Mouse (Mus musculus) telencephalon, adult 2 months (tissue): ENCODE data around the gene Fbf1.
A peak's percentile ranks its signal among the peaks of the same experiment; 100 is the strongest.

Experiments used
- DNase-seq: peaks from one replicate; pipeline ENCODE4 v3.0.0-alpha.2; 2011; ENCODE audit warnings: low read depth, low spot score

Gene Fbf1

DNA sequence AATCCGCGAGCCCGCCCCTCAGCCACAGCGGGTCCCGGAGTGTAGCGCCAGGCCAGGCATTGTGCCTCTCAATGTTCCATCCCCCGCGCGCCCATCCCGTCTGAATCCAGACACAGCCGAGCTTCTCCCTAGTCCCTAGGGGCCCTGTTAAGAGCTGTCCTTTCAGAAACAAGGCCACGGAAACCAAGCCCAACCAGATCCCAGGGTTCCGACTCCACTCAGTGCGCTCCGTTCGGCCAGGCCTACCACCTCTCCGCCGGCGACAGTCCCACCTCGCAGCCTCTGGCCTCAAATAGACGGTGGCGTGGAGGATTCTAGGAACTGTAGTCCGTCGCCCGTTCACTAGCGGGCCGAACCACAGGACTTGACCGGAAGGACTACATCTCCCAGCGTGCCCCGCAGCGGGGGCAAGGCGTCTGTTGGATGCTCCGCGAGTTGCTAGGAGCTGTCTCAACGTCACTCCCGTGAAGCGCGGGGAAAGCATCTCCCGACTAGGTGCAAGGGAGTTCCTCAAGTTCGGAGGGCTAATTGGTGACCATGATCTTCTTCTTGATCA, at the start of gene Fbf1:
TSS of gene Fbf1 (minus strand) at position 283 of the 556 bp plus-strand sequence.
- peak; percentile 97 for DNase-seq

DNA sequence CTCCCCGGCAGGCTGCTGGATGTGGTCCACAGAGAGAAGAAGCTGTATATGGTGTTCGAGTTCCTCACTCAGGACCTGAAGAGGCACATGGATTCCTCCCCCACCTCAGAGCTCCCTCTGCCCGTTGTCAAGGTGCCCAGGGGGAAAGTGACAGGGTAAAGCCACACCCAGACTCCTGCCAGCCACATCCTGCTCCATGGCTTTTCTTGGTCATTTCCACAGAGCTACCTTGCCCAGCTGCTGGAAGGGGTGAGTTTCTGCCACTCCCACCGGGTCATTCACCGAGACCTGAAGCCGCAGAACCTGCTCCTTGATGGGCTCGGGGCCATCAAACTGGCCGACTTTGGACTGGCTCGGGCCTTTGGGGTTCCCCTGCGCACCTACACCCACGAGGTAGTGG, 48.6 kb upstream of the Fbf1 start:
- DNase-seq, result no peak

DNA sequence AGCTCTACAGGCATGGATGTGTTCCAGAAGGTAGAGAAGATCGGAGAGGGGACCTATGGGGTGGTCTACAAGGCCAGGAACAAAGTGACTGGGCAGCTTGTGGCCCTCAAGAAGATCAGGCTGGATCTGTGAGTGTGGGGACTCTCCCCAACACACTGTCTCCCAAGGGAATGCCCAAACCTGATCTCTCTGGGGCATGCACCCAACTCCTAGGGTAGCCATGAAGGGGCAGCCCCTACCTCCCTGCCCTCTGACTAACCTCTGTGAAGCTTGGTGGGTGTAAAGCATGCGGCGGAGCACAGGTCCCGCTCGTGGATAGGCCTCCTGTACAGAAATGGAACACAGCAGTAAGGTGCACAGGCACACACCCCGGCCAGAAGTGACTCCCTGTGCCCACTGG, 48.0 kb upstream of the Fbf1 start:
- DNase-seq, result no peak

- DNase-seq, result no peak
Measured at GRCm38 (mm10) chr11:116215181-116215580, 47.2 kb upstream of the Fbf1 start.

GRCm38 (mm10) chr11:116213877-116214510, 46.0 kb upstream of the Fbf1 start:
- no peak for DNase-seq

- no peak for DNase-seq
Measured at GRCm38 (mm10) chr11:116212847-116213246, 44.9 kb upstream of the Fbf1 start.

DNA sequence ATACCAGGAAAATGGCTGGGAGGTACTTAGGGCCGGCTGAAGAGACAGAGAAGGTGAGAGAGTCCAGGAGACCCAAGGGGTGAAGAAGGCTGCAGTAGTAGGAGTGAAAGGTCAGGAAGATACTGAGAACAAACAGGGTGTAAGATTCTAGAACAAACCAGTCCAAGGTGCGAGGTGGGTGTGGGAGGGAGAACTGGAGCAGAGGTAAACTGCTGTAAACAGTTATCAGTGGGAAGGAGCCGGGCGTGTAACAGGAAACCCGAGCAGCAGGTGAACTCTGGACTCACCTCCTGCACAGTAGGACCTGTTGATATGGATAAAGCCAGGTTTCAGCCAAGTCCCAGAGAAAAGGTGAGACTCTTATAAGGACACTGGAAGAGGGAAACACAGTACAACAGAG, 42.7 kb upstream of the Fbf1 start:
- DNase-seq, result no peak

DNA sequence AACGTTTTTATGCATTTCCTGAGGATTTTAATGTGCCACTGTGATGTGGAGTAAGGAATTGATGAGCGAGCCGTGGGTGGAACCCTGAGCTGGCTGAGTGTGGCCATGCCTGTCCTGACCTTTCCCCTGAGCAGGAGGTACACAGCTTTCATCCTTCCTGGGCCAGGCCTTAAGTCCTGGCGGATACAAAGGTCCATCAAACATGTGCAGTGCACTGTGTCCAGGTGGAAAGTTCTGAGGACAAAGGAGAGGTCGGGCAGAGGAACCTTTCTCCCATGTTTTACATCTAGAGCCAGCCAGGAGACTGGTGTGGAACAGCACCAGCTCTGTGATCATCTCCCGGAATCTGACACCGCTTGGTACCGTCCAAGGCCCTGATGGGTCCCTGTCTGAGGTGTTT, 41.3 kb upstream of the Fbf1 start:
- DNase-seq, result no peak

DNA sequence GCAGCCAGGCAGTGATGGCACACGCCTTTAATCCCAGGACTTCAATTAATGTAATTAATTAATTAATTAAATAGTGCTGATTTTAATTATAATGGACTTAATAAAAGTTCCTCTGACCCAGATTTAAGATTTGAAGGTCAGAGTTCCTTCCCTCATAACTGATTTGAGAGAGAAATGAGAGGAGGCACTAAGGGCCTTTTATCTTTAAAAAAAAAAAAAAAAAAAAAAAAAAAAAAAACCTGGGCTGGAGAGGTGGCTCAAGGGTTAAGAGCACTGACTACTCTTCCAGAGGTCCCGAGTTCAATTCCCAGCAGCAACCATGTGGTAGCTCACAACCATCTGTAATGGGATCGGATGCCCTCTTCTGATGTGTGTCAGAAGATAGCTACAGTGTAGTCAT, 40.7 kb upstream of the Fbf1 start:
- no peak for DNase-seq

GRCm38 (mm10) chr11:116206678-116207077, 38.7 kb upstream of the Fbf1 start:
- no peak for DNase-seq

DNA sequence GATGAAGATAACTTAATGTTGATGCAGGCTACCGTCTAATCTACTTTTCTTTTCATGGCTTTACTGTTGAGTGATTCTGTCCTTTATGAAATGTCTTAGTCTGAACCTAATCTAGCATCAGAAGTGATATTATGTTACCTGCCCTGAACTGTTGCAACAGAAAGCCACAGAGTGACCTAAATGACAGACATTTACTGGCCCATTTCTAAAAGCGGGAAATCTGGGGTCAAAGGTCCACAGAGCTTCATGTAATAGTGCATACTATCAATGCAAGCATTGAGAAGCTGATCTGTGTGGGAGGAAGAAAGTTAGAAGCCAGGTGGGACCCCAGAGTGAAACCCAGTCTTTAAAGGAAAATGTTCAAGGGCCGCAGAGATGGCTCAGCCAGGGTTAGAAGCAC, 35.2 kb upstream of the Fbf1 start:
- DNase-seq, result no peak

DNA sequence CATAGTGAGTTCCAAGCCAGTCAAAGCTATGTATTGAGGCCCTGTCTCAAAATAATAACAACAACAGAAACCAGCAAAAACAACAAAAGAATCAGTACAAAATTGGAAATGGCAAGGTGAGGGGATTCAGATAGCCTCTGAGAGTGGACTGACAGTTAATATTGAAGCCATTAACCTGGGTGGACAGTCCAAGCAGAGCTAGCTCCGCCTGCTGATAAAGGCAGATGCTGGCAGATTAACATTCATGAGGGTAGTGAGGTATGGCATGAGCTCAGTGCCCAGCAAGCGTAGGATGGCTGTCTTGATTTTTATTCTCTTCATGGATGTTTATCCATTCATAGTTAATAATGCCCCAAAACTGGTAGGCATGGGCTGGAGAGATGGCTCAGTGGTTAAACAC, 33.2 kb upstream of the Fbf1 start:
- no peak for DNase-seq

- DNase-seq, result peak; percentile 90
Measured at GRCm38 (mm10) chr11:116198639-116199531, 30.9 kb upstream of the Fbf1 start, which contains the start of the genes Ten1 and Acox1. Ten1 (plus strand) TSS chr11:116198855. Acox1 (minus strand) TSS chr11:116199045.

GRCm38 (mm10) chr11:116198132-116198531, 30.2 kb upstream of the Fbf1 start:
- no peak for DNase-seq

DNA sequence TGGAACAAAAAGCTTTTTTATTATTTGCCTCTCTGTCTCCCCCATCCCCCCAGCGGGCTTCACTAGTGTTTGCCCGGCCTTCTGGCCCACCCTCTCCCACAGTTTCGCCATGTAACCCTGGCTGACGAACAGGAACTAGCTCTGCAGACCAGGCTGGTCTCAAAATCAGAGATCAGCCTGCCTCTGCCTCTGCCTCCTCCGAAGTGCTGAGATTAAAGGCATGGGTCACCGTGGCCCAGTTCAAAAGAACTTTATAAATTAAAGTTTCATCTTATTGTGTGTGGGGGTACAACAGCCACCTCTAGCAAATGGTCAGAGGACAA, 29.6 kb upstream of the Fbf1 start:
- no peak for DNase-seq

DNA sequence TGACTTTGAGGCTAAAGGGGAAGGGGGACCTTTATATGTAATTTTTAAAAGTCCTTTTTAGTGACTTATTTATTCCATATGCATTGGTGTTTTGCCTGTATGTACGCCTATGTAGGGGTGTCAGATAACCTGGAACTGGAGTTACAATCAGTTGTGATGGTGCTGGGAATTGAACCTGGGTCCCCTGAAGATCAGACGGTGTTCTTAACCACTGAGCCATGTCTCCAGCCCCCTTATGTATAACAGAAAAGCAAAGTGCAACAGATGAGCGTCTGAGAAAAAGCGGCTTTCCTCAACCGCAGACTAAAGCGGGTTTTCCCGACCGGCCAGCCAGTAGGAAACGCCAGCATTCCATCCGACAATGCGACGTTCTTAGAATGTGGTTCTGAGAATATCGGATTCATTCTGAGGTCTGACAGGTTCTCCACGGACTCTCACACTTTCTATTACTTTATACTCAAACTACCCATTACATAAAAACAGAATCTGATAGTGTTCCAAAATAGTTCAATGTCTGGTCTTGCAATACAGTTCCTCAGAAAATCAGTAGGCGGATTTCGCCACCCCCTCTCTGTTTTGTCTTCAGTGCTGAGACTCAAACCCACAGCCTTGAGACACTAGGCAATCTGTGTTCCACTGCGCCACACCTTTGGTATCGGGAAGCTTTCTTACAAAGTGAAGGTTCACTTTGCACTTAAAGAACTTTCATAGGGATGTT, 29.1 kb upstream of the Fbf1 start:
- DNase-seq, result no peak

GRCm38 (mm10) chr11:116196336-116196735, 28.4 kb upstream of the Fbf1 start:
- no peak for DNase-seq

GRCm38 (mm10) chr11:116195252-116195651, 27.3 kb upstream of the Fbf1 start:
- DNase-seq, result no peak

- DNase-seq, result no peak
Measured at GRCm38 (mm10) chr11:116194619-116195018, 26.7 kb upstream of the Fbf1 start.

GRCm38 (mm10) chr11:116187226-116187930, 19.4 kb upstream of the Fbf1 start:
- DNase-seq, result no peak

GRCm38 (mm10) chr11:116186360-116186759, 18.4 kb upstream of the Fbf1 start:
- DNase-seq, result no peak

GRCm38 (mm10) chr11:116185836-116186235, 17.9 kb upstream of the Fbf1 start:
- peak; percentile 61 for DNase-seq
